Mouse (Mus musculus) kidney, adult 8-10 months (tissue): ENCODE data around the gene Wdr63.

Experiments used
- DNase-seq, 2 experiments: peaks; one replicate each; pipeline ENCODE4 v3.0.0; 2022

Gene Wdr63

DNA sequence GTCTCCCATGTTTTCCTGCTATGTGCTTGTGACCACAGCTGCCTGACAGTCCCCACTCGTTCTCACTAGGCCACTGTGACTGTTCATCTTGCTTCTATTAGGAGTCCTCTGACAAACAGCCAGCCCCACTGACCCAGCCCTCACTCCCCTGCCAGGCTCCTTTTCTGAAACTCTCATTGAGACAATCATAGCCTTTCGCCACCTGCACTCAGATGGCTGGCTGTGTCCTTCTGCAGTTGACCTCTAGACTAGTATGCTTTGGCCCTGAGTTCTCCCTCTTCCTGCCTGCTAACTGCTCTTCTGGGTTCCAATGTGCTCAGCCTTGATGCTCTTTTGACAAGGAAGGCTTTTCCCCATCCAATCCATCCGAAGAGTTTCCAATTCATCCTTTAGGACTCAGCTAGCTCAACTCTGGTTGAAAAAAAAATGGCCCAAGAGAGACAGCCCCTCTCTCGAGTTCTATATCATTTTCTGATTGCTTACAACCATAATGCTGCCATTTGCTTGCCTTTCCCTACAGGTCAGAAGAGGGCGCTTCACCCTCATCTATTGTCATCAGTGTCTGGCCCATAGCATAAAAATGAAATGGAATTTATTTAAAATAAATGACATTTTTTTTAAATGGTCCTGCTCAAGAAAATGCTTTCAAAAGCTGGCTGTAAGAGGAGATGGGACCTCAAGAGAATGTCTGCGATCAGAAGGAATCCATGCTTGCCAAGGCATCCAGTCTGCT lies 54.7 kb downstream of the Wdr63 start:
- DNase-seq: no peak

DNA sequence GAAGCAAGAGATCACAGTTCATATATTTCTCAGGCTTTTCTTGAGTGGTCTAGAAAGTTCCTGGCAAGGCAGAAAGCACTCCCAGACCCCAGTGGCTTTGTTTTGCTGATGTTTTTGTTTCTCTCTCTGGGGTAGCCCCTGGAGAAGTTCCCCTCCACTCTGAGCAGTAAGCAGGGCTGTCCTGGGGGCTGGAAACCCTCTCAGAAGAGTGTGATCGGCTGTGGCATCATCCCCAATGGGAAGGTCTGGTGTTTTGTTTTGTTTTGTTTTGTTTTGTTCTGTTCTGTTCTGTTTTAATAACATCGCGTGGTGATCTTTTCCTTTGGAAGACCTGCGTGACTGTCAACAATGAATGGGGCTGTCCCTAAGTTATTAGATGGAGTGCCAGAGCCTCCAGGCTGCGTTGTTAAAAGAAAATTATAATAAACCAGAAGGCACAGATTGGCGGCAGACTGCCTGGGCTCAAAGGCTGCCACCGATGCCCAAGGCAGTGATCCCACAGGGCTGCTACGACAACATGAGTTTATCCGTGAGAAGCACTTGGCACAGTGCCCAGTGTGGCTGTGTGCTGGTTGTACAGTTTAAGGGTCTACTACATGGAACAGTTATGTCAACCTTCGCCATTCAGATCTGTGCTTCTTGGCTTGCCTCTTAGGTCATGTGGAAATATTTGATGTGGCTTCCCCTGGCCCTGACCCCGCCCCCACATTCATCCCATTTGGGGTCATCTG lies 56.5 kb downstream of the Wdr63 start:
- DNase-seq: peak in 1 of 2 experiments; percentile 34

DNA sequence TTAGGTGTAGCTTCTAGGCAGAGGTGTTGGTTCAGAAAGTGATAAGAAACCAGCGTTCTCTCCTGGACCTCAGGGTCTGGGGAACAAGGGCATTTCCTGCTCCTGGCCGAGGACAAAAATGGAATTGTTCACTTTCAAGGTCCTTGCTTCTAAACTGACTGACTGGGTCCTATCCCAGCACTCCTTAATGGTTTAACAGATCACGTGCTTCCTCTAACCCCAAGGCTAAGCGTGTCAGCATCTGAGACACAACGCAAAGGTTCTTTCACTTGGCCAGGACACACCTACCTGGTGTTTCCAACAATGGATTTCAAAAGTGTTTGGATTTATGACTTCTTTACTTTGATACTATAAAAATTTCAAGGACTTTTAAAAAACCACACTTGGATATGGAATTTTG lies 58.0 kb downstream of the Wdr63 start:
- DNase-seq: peak; percentile 35 to 39

DNA sequence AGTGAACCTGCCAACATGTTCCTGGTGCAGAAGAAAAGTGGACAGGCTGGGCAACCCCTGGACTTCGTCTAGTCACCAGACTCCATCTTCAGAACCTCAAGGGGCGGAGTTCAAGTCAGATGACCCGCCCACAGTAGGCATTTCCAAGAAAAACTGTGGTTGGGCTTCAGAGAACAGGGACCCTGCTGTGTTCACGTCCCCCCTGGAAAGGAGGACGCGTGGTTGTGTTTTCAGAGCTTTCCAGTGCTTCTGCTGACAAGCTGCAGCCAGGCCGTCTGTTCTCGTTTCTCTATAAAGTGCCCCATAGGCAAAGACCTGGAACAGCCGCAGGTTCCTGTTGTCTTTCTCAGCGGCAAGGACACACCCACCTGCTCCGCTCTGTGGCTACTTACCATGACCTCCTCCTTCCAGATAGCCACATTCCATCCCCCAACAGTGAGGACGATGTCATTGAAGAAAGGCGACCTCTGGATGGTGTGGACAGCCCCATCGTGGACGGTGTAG lies 60.2 kb downstream of the Wdr63 start:
- DNase-seq: peak; percentile 45 to 74

DNA sequence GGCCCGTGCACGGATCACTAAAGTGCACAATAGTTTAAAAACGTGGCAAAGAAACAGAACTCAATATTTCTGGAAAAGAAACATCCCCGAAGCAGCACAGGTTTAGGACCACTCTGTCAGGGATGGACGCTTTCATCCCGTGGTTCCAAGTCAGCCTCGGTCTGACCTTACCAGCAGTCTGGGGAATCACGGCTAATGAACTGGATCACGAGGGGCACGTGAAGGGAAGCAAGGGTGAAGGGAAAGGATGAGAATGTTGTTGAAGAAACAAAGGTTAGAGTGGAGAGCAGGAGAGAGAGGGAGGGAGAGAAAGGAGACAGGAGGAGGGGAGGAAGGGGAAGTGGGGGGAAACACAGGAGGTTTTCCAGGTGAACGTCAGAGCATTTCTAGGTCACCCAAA lies 61.9 kb downstream of the Wdr63 start:
- no peak for DNase-seq

DNA sequence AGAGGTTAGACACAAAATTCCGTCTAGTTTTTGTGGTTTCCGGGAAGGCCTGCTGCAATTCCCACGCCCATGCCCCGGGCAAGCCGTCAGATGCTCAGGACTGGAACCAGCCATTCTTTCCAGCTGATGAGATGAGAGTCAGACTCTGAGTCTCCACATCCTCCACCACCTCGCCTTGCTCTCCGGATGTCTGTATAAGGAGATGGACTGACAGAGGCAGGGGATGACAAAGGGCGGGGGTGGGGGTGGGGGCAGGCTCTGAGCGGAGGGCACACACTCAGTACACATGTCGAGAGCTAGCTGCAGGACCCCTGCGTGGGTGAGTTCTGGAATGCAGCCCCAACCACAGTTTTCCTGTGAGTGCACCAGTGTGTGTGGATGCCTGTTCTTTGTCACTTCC lies 63.0 kb downstream of the Wdr63 start:
- DNase-seq: no peak

- no peak for DNase-seq
Observed at GRCm38 (mm10) chr3:146041382-146041781, 66.5 kb downstream of the Wdr63 start.

DNA sequence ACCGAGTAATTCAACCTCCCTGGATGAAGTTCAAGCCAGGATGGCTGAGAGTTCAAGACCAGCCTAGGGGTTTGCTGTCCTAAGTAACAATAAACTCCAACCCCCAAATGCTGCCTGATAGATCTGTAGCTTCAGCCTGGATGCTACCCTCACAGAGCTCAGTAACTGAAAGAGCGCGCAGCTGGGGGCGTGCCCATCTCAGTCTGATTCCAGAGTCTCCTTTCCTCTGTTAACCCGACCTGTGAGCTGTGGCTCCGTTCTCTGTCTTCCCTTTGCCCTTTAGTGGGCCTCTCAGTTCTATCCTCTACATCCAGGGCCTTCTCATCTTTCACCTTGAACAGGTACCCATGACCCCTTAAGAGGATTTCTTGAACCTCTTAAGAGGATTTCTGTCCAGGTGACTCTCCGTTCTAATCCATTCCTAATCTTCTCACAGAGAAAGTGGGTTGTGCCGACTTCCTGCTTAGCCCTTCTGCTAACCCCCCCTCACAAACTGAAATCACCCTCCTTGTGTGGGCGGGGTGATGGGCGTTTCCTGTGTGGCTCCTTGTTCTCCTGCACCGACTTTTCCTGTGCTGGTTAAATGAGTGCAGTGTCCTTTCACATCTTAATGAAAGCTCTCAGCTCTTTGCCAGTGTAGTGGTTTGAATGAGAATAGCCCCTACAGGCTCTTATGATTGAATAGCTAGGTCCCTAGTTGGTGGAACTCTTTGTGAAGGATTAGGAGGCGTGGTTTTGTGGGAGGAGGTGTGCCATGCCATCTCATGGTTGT lies 68.6 kb downstream of the Wdr63 start:
- no peak for DNase-seq

- peak; percentile 25 to 45 for DNase-seq
Observed at GRCm38 (mm10) chr3:146037906-146038305, 70.0 kb downstream of the Wdr63 start.

- no peak for DNase-seq
Observed at GRCm38 (mm10) chr3:146032976-146033375, 75.0 kb downstream of the Wdr63 start.

DNA sequence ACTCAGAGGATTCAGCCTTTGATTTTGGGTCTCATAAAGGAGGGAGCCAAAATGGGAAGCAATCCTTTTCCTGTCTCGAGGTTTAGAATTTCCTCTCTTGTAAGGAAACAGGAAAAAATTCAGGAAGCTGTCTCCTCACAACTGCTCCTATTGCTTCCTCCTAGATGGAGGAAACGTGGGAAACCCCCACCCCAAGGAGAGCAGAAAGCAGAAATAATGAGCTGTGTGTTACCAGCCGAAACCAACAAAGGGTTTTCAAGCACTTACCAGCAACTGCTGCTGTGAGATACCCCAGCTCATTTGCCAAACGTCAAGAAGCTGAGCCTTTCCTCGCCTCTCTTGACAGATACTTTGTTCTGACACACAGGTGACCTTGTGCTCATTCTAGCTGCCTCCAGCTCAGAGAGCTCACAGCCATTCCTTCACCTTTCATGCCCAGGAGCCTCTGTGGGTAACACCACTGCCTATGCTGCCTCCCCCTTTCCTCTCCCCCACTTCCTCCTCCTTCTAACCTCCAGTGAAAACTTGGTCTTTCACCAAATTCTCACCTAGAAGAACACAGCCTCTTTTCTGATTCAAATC lies 77.6 kb downstream of the Wdr63 start:
- DNase-seq: no peak

DNA sequence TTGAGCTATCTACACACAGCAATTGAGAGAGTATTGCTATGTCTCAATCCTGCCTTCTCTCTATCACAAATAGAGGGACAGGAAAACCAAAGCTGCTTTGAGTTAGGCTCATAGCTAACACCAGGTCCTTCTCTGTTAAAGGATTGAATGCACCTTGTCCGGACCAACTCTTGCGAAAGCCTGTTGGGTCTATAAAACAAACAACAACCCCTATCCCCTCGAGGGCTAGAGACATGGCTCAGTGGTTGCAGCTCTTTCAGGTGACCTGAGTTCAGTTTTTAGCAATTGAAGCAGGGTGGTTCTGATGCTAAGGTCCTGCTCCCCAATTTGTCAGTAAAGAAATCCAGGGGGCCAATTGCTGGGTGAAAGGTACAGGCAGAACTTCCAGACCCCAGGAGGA lies 78.7 kb downstream of the Wdr63 start:
- DNase-seq: no peak

- no peak for DNase-seq
Observed at GRCm38 (mm10) chr3:146028406-146028805, 79.5 kb downstream of the Wdr63 start.

- DNase-seq: no peak
Observed at GRCm38 (mm10) chr3:146027116-146027515, 80.8 kb downstream of the Wdr63 start.

DNA sequence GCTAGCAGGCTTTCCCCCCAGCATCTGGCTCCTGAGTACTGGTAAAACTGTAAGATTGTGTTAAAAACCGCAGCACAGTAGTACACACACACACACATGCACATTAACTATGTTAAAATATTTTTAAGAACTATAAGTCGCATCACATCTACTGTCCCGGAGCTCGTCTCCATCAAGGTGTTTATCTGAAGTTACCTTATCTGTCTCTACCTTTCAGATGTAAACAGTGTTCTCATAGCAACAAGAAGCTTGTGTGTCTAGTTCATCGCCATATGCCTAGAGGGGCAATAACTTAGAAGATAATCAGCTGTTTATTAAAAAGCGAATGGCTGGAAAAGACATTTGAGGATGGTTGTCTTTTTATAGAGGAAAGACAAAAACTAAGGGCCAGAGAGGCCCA lies 82.4 kb downstream of the Wdr63 start:
- DNase-seq: no peak

DNA sequence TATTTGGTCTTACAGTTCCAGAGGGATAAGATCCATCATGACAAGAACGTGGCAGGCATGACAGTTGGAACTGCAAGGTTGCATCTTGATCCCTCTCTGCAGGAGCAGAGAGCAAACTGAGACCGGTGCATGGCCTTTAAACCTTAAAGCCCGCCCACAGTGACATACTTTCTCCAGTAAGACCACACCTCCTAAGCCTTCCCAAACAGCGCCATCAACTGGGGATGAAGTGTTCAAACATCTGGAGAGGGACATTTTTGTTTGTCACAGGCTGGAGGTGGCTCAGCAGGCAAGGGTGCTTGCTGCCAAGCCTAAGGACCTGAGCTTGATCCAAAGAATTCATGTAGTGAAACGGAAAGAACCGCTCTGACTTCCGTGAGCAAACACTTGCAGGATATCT lies 83.2 kb downstream of the Wdr63 start:
- DNase-seq: no peak

DNA sequence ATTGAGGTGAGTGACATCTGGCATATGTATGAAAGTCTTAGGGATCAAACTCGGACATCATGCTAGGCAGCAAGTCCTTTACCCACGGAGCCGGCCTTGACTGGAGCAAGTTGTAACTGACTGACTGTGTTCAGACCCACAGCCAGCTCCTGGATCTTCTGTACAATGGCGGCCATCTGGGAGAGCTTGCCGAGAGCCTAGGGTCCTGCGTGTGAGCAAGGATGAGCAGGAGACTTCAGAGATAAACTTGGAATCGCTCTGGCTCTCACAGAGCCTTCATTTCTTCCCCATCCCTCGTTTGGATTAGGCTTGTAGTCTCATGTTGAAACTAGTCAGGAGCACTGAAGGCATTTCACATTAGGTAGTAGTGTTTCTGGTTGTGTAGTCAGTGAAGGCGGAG lies 85.7 kb downstream of the Wdr63 start:
- DNase-seq: no peak

- DNase-seq: no peak
Observed at GRCm38 (mm10) chr3:146017521-146017920, 90.4 kb downstream of the Wdr63 start.

GRCm38 (mm10) chr3:146016979-146017378 lies 91.0 kb downstream of the Wdr63 start:
- DNase-seq: no peak

- DNase-seq: no peak
Observed at GRCm38 (mm10) chr3:146014321-146014720, 93.6 kb downstream of the Wdr63 start.

GRCm38 (mm10) chr3:146013490-146013889 lies 94.4 kb downstream of the Wdr63 start:
- DNase-seq: no peak

- DNase-seq: peak; percentile 54 to 59
Observed at GRCm38 (mm10) chr3:146011544-146012218, 96.2 kb downstream of the Wdr63 start.

DNA sequence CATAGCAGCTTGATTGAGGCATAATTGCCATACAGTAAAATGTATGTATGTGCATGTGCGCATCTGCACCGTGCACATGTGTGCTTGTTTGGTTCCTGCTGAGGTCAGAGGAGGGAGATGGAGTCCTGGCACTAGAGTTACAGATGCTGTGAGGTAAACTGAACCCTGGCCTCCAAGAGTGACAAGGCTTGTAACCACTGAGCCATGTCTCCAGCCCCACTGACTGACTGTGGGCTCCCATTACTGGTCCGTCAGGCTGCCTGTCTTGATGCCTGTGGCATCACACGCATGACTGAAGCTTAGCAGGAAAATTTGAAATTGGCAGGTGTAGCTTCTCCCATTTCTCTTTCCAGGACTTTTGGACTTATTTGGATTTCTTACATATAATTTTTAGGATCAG lies 97.2 kb downstream of the Wdr63 start:
- no peak for DNase-seq
